Mouse (Mus musculus): ENCODE measurements around the gene Rpp14.

GRCm38 (mm10) chr14:8051869-8052268 is 28.3 kb upstream of the Rpp14 start:
- TF ChIP-seq CTCF (IDR thresholded peaks at IDR 0.05) (no peak), POLR2A (IDR thresholded peaks at IDR 0.05; ENCODE audit: insufficient read depth, low read depth, low read length) (no peak)
